Mouse (Mus musculus) embryo, embryonic 9.5 days (tissue): ENCODE data around the gene 2300009A05Rik.

Source experiments
- DNase-seq: peaks from one replicate; pipeline ENCODE4 v3.0.0-alpha.2; 2017; ENCODE audit errors: extremely low spot score

2300009A05Rik gene

GRCm38 (mm10) chr9:63398611-63399462 is at the start of gene 2300009A05Rik:
TSS of gene 2300009A05Rik (minus strand) at chr9:63399246.
- peak; percentile 96 for DNase-seq

GRCm38 (mm10) chr9:63443695-63444094 is 44.6 kb upstream of the 2300009A05Rik start:
- no peak for DNase-seq

GRCm38 (mm10) chr9:63430652-63431051 is 31.6 kb upstream of the 2300009A05Rik start:
- DNase-seq, result no peak

GRCm38 (mm10) chr9:63421096-63421736 is 22.2 kb upstream of the 2300009A05Rik start:
- no peak for DNase-seq

DNA sequence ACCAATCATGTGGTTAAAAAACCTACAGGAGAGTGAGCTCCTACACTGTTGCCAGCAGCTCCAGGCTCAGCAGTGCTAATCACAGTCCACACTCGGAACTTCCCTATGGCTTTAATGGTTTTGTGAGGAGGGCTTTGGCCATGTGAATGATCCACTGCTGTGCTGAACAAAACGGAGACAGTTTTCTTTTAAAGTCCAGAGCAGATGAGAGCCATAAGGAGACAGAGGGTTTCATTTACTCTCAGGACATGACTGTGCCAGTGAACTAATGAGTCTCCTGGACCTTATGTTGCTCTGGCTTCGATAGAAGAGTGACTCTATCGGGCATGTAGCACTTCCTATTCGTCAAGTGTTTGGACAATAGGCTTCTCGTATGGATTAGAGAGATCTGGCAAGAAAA is 21.4 kb upstream of the 2300009A05Rik start:
- DNase-seq, result no peak

DNA sequence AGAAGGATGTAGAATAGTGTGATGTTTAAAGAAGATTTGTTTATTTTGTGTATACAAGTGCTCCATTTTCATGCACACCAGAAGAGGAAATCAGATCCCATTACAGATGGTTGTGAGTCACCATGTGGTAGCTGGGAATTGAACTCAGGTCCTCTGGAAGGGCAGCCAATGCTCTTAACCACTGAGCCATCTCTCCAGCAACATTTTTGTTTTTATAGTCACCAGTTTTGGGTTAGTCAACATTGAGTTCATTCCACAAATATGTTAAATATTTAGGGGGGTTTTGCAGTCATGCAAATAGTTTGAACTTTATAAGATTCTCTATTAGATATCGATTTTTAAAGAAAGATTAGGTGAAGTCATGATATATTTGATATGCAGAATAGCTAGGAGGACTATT is 1.1 kb upstream of the 2300009A05Rik start:
- no peak for DNase-seq

GRCm38 (mm10) chr9:63399463-63399815 is 393 bp upstream of the 2300009A05Rik start:
- no peak for DNase-seq

DNA sequence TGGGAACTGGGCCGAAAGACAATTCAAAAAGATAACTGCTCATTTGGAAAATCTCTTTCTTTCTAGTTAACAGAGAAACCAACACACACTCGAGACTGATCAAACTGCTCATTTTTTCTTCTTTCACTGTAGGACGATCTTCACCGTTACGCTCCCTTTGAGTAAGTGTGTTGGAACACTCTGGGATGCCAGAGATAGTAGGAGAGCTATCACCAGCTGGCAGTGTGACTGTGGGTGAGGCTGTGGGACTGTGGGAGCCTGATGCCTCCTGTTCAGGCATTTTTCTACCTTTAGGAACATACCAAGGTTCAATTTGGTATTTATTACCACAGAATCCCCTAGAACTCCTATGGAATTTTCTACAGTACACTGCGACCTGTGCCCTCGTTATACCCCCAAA is 3.4 kb downstream of the 2300009A05Rik start:
- DNase-seq, result no peak

GRCm38 (mm10) chr9:63391307-63391706 is 7.7 kb downstream of the 2300009A05Rik start:
- DNase-seq, result no peak

DNA sequence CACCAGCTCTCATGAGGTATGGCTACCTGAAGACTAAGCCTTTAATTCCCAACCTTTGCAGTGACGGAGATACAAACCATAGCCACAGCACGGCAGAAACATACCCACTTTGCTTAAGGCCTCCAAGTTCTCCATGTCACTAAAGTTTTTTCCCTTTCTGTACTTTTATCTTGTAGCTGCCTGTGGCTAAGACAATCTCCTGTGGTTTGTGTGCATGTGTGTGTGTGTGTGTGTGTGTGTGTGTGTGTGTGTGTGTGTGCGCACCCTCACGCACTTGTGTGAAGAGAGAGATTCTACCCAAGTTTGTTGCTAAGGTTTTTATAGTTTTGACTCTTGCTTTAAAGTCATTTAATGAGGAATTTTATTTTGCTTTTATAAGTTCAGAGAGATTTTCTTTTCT is 16.3 kb downstream of the 2300009A05Rik start:
- DNase-seq, result no peak

DNA sequence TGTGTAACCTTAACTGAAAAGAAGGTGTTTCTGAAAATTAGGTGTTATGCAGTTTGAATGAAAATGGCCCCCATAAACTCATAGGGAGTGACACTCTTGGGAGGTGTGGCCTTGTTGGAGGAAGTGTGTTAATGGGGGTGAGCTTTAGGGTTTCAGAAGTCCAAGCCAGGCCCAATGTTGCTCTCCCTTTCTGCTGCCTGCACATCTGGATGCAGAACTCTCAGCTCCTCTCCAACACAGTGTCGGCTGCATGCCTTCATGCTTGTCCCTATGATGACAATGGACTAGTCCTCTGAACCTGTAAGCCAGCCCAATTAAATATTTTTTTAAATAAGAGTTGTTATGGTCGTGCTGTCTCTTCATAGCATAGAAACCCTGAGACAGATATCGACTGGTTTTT is 18.7 kb downstream of the 2300009A05Rik start:
- DNase-seq, result no peak

DNA sequence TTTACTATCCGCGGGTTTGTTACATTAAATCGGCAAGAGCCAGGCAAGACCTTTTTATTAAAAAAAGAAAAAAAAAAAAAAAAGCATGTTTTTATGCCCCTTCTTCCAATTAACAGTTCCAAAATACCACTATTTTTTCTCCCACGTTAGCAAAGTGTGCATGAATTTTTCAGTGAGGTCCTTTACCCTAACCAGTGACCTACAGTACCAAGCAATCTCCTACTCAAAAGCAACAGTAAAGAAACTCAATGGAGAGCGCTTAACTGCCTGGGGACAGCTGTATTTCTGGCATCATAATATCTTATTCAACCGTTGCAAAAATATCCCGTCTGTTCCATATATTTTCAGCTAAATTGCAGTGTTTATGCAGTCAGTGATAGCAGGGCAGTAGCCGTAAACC is 20.9 kb downstream of the 2300009A05Rik start:
- DNase-seq, result peak; percentile 7

DNA sequence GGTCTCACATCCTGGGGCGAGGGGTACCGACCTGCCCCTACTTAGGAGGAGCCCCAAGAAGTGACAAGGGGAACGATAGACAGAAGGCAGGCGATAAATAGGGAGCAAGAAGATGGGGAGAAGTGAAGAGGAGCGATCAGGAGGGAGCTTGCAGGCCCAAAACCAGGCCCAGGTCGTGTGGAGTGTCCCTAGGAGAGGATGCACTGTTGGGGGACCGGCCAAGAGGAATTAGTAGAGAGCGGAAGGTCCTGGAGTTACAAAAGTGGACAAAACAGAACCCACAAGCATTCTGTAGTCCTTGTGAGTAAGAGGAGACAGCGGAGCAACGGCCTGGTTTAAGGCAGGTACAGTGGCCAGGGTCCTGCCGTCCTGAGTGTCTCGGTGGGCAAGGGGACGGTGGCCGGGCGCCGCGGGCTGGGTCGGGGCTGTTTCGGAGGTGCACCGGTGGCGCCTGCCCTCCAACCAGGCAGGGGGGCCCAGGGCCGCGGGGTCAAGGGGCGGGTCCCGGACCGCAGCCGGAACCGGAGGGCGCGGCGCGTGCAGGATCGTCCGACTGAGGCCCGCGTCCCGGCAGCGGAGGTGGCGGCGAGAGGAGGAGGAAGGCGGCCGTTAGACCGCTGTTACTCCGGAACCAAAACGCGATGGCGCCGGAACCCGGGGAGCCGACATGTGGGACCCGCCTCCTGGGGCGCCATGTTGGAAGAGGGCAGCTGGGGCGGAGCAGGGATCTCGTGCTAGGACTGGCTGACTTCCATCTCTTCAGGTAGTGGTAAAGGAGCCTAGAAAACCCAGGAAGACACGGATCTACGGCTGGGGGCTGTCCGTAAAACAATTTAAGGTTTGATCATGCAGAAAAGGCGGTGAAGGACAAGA is 21.5 kb downstream of the 2300009A05Rik start, which contains the start of gene Map2k5:
Map2k5 (minus strand) TSS at position 633 of the 873 bp plus-strand sequence.
- peak; percentile 92 for DNase-seq

DNA sequence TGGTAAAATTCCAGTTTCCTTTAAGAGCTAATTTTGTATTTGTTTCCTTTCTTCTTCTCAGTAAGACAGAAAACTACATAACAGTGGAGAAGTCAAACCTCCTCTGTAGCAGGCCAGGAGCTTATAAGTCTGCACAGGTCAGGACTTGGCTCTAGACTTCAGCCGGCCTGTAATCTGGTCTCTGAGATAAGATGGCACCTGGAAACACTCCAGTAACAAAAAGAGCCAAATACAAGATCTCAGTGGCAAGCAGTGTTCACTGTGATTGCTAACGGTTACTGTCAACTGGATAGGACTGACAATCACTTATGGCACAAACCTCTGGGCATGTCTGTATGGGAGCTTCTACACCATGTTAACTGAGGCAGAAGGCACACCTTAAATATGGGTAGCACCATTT is 25.7 kb downstream of the 2300009A05Rik start:
- DNase-seq, result no peak

- no peak for DNase-seq
These were observed 26.5 kb downstream of the 2300009A05Rik start for GRCm38 (mm10) chr9:63372541-63372940.

DNA sequence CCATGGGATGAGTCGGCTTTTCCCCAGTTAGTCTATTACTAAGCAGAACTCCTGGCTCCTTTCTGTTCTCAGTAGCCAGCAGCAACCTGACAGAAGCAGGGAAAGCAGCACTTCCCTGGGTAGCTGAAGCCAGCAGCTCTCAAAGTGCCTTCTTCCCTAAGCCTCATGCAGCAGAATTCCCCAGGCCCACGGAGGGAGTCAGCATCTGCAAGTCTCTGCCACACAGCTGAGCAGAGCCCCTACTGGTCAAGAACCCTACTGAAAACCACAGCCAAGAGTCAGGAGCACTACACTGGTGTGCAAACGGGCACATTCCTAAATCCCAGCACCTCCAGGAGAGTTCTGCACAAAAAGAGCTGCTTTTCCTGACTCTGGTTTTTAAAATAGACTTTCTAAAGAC is 38.6 kb downstream of the 2300009A05Rik start:
- no peak for DNase-seq

DNA sequence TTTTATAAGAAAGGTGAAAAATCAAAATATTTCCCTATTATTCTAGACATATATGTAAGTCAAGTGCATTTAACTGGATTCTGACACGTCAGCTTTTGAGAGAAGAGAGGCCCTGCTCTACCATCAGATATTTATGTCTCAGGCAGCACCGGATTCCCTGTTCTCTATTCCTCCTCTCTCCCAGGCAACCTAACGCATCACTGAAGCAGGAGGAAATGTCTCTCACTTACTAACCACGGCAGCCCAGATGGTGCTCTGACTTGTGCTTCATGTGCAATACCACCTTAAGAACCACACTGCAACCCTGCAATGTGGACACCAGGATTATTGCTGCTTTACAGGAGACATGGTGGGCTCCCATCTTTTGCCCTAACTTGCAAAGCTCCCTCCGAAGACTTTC is 40.0 kb downstream of the 2300009A05Rik start:
- no peak for DNase-seq

- no peak for DNase-seq
These were observed 42.3 kb downstream of the 2300009A05Rik start for GRCm38 (mm10) chr9:63356721-63357120.

- no peak for DNase-seq
These were observed 42.8 kb downstream of the 2300009A05Rik start for GRCm38 (mm10) chr9:63356278-63356677.

GRCm38 (mm10) chr9:63354168-63354567 is 44.9 kb downstream of the 2300009A05Rik start:
- no peak for DNase-seq

- no peak for DNase-seq
These were observed 49.0 kb downstream of the 2300009A05Rik start for GRCm38 (mm10) chr9:63350030-63350429.

GRCm38 (mm10) chr9:63349241-63349640 is 49.8 kb downstream of the 2300009A05Rik start:
- no peak for DNase-seq
